Mouse (Mus musculus) layer of hippocampus, adult 11-12 months (tissue): ENCODE results near the gene Kxd1.

Experiments
- DNase-seq: peaks from one replicate; pipeline ENCODE4 v3.0.0; 2022; ENCODE audit warnings: low spot score

The Kxd1 gene

DNA sequence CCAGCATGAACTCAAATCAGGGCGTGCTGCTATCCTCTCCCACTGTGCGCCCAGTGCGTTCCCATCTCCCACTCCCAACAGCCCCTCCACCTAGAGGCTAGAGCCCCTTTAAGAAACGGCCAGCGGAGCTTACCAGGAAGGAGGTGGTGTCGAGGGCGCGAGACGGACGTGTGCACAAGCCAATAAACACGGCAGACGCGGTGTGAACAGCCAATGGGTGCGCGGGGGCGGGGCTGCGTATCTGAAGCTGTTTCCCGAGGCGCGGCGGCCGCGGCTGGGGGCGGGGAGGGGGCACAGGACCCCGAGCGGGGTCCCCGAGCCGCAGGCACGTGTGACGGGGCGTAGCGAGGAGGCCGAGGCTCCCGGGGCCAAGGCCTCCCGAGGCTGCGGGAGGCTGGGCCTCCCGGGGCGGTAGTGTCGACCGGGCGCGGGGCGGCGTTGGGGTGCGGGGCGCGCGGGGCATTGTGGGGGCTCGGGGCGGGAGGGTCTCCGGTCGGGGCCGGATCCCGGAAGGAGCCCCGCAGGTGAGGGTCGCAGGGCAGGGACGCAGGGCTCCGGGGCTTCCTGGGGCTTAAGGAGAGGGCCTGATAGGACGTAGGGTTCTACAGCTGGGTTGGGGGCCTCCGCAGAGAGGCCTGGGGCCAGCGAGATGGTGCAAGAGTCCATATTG lies at the start of gene Kxd1, which contains the start of gene Fkbp8:
Gene Kxd1 (minus strand): TSS at position 445 of the 670 bp plus-strand sequence.
Gene Fkbp8 (plus strand): TSS at position 213 of the 670 bp plus-strand sequence.
- DNase-seq = peak; percentile 99

DNA sequence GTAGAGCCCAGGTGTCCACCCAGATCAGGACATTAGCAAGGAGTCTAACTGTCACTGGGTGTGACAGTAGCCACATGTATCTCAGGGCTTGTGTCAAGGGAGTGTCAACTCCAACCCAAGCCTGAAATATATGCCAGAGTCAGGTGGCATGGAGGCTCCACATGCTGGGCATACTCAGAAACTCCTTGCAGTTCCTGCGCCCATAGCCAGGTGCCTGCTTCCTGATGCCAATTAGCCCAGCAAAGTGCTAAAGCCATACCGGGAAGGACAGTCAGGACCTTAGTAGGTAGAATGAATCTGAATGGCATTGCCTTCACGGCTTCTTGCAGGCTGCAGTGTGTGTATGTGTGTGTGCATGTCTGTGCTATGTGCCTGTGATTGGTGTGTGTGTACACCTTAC lies 49.5 kb upstream of the Kxd1 start:
- no peak for DNase-seq

DNA sequence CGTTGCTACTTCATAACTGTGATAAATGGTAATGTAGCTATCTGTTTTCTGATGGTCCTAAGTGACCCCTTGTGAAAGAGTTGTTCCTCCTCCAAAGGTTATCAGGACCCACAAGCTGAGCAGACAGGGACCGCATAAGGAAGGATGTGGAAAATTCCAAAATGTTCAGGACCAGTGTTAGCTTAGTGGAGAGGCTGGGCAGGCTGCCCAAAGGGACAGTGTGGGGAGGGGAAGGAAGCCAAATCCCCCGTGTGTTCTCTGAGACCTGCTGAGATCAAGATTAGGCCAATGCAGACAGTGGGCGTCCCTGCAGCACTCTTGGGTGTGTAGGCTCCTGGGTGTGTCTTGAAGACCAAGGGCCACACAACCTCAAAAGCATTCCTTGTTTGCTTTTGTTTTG lies 47.2 kb upstream of the Kxd1 start:
- DNase-seq = no peak

DNA sequence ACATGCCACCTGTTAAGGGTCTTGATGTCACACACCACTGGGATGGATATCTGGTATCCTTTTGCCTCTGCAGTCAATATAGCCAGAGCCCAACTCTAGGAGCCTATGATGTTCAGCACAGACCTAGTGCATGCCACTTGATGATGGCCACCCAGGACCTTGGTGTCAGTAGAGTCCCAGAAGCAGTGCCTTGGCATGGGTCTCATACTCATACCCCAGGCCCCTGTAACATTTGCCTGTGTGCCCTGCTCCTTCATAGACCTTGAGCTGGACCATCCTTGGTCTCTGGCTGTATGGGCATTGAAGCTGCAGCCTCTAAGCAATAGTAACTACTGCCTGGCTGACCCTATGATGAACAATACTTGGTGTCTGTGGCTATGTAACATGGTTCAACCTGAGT lies 46.5 kb upstream of the Kxd1 start:
- DNase-seq = no peak

DNA sequence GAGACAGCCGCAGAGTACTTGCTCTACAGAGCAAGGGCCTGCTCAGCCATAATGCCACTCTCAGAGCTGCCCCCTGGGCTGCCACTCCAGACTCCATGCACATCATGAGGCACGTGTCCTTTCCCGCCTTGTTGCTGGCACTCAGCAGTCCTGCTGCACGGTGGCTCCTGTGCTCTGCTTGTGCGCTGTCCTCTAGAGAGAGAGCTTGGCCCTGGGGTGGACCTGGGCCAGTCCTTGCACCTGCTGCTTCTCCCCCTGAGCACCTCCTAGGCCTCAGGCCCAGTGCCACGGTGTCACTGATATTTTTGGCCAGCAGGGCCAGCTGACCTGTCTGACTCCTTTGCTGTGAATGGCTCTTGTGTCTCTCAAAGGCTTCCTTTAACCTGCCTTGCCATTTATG lies 43.2 kb upstream of the Kxd1 start:
- no peak for DNase-seq

DNA sequence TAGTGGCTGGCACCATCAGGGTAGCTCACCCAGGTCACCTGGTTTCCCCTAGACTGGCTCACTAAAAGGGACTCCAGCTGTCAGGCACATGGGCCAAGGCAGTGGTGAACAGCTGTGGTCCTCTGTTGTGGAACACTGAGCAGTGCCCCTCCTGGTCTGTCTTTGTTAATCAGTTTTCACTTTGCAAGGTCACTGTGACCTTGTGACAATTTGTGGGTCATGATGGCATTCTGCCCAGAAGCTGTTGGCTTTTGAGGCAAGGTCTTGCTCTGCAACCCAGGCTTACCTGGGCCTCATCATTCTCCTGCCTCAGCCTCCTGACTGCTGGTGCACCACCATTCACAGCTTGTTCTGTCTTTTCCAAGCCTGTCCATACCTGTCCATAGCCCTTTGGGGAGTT lies 42.6 kb upstream of the Kxd1 start:
- no peak for DNase-seq

DNA sequence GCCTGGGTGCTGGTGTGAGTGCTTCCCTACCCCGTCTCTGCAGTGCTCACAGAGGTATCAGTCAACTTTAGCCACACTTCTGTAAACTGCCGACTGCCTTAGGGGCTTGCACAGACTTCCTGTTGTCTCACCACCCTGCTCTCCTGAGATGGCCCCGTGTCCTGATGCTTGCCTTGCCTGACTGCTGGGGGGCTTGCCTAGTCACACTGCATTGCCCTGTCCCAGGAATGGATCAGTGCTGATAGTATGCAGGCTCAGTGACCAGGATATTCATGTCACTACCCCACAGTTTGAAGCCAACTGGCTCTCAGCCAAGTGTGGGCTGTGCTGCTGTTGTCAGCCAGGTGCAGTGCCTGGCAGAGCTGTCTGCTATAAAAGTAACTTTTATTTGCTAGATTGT lies 37.8 kb upstream of the Kxd1 start:
- DNase-seq = no peak

DNA sequence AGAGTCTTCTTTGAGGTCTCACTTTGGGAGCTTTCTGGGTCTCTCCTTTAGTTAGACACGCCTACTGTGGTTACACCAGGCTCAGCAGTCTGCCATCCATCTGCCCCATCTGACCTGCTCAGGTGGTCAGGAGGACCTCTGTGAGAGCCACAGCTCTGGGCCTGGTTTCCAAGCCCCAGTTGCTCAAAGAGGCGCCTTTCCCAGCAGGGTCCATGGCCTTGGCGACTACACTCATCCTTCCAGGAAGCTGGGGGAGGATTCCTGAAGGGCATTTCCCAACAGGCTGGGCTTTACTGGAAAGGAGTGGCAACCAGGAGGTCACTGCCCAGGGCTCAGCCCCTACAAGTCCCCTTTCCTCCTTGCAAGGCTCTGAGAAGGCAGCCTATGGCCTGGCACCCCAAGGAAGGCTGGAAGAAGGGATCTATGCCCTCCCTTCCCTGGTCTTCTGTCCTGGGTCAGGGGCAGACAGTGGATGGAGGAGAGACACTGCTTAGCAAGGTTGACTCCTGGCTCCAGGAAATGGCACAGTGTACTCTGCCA lies 37.0 kb upstream of the Kxd1 start:
- no peak for DNase-seq

DNA sequence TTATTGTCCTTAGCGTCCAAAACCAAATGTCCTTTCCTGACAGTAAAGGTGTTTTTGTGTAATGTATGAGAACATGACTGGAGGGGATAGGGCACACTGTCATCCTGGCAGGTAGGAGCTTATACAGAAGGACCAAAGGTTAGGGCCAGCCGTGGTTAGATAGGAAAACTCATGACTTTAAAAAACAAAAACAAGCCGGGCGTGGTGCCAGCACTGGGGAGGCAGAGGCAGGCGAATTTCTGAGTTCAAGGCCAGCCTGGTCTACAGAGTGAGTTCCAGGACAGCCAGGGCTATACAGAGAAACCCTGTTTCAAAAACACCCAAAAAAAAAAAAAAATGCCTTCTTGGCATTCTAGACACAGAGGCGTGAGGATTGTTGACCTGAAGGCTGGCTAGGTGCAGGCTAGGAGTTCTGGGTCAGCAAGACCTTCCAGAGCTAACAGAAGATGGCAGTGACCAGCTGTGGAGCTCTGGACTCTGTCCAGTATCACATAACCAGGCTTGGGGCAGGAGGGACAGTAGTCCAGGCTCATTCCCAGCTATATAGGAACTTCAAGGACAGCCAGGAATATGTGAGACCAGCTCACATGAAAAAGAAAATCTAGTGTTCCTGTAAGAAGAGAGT lies 36.1 kb upstream of the Kxd1 start:
- no peak for DNase-seq

DNA sequence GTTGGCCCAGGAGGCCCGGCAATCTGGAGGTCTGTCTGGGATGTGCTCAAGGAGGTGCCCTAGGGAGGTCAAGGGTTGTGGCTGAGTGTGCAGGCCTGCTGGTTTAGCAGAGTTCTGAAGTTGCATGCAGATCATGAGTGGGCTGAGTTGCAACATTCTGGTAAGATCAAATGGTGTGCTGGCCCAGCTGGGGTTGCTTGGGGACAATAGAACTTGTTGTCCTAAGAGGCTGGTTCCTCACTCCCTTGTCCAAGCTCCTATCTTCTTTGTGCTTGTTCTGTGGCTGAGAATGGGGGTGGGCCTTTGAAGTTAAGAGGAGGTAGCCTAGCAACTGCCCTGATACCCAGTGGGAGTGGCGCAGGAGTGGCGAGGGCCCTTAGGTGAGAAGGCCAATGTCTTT lies 35.0 kb upstream of the Kxd1 start:
- DNase-seq = no peak

DNA sequence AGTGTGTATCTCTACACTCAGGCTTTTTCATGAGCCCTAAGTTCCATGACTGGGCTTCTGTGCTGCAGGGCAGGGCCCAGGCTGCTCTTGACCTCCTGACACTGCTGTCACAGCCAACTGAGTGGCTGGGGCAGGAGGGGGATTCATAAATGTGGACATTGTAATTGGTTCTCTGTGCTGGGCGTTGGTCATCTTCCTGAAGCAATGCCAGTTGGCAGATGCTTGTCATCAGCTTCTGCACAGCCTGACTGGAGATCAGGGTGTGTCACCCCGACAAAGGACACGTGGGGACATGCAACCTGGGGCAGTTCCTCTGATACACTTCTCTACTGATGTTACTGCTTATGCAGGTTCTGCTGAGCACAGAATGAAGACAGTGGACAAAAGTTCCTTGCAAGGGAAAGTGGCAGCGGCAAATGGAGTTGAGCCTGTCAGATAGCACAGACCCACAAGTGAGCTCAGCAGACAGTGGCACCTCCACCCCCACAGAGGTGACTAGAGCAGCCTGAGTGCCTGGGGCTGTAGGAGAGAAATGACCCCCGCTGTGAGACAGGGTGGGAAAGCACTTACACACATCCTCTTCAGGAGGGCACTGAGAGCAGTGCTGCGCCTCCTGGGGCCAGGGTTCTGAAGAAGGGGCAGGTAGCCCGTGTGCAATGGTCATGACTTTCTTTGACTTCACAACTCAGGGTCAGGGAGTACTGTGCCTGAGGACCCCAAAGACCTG lies 34.2 kb upstream of the Kxd1 start:
- DNase-seq = peak; percentile 67

DNA sequence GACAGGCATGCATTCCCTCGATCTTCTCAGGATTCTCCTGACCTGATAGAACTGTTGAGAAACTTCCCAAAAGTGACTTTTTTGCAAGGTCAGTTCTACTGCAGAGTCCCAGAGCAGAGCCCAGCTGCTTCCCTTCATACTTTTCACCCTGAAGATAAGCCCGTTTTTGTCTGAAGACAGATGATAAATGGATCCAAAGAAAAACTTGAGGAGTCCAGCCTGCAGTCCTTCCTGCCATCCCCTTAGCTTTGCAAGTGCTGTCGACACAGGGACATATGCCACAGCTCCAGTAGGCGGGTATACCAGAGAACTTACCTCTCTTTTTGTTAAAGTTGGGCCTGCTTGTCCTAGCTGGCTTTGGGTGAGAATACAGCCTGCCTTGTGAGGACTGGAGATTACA lies 33.6 kb upstream of the Kxd1 start:
- DNase-seq = no peak

DNA sequence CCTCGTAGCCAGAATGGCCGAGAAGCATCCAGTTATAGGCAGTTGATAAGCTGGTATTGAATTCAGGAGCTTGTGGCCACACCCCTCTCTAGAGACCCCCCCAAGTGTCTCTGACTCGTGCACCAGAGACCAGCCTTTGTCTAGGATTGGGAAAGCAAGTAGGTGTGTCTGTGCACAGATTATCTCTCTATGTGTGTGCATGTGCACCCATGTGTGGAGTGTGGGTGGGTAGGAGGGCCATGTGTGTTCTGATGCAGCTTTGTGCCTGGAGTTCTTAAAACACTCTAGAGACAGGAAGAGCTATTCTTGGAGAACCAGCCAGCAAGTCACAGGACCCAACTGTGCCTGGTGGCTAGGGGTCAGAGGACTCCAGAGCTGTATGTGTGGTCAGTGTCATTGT lies 32.8 kb upstream of the Kxd1 start:
- no peak for DNase-seq

DNA sequence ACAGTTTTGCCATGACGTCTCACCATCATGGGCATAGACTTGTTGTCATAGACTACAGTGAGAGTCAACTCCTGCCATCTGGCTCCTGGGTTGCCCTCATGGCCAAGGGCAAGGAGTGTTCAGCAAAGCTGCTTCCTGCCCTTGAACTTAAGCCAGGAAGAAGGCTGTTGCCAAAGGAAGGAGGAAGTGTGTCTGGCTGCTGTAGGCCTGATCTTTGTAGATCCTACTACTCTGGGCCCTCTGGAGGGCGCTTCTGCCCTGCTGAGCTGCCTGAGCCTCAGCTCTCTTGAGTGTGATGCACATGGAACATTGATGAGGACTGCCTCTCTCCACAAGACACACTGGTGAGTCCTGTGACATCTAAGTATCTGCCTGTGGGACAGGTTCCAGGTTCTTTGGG lies 32.3 kb upstream of the Kxd1 start:
- peak; percentile 72 for DNase-seq

DNA sequence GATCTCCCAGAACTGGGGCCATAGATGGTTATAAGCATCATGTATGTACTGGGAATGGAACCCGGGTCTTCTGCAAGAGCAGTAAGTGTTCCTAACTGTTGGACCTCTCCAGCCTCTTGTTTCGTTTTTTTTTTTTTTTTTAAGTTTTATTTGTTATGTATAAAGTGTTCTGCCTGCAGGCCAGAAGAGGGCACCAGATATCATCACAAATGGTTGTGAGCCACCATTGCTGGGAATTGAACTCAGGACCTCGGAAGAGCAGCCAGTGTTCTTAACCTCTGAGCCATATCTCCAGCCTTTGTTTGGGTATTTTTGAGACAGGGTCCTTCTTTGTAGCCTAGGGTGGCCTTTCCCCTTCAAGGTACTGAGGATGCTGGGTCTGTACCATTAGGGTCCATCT lies 31.2 kb upstream of the Kxd1 start:
- no peak for DNase-seq

DNA sequence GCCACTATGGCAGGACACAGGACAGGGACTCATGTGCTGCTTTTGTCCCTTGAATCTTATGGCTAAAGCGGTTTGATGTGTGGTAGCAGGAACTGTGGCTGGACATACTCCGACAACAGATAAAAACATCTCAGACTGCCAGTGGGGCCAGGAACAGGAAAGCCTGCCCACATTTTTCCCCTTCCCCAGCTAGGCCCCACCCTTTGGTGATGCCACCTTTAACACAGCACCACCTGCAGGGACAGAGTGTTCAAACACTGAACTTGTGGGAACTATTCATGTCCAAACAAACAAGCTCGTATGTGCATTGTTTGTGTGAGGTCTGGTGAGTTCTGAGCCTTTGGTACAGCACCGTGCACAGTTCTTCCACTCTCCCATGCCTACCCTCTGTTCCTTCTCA lies 30.6 kb upstream of the Kxd1 start:
- DNase-seq = no peak

DNA sequence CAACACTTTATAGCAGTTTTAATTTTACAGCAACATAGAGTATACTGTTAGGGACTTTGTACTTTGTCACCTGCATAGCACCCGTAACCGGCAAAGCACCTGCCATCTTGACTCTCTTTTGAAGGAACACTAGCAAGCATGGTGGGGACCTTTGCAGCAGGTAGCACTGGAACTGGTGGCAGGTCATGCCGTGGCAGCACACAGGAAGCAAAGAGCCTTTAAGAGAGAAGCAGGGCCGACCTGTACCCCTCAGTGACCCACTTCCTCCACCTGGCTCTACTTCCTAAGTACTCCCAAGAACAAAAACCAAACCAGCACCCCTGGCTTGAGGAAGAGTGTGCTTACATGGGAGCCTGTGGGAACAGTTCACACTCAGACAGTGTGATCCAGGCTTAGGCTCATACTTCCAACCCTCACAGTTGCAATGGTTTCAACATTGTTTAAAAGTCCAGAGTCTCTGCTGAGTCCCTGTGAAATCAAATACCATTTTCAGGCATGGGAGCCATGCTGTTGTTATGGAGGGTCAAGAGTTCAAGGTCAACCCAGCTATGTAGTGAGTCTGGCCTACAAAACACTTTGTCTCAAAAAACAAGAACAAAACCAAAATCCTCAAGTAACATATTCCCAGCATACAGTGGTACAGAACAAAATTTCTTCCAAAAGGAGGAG lies 27.5 kb upstream of the Kxd1 start:
- no peak for DNase-seq

DNA sequence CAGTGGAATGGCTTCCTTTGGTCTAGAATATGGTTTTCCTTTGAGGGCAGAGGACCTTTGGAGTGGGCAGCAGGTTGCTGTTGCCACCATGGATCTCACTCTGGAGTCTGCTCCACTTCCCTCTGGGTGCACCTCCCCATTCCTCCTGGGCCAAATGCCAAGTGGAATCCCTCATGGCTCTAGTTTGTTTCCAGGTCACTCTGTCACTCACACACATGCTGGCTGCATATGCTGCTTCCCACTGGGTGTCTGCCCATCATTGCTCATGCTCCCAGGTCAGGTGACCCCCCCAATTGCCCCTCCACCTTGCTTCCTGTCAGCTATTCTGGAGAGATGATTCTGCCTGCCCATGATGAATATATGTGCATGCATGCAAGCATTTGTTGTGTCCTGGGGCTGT lies 26.0 kb upstream of the Kxd1 start:
- DNase-seq = no peak

DNA sequence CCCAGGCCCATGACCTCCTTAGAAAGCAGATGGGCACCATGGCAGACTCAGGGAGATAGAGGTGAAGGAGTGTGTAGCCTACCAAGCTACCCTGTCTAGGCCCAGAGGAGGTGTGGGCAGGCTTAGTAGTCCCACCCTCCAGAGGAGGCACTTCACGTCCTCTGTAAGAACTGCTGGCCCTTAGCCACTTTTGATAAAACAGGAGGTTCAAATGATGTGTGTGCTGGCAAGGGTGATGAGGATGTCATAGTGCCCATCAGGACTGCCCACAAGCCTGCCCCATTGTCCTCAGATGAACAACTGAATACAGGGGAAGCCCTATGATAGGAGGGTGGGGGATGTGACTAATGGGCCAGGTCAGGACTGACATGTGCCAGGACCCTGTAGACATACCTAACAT lies 25.1 kb upstream of the Kxd1 start:
- DNase-seq = no peak

DNA sequence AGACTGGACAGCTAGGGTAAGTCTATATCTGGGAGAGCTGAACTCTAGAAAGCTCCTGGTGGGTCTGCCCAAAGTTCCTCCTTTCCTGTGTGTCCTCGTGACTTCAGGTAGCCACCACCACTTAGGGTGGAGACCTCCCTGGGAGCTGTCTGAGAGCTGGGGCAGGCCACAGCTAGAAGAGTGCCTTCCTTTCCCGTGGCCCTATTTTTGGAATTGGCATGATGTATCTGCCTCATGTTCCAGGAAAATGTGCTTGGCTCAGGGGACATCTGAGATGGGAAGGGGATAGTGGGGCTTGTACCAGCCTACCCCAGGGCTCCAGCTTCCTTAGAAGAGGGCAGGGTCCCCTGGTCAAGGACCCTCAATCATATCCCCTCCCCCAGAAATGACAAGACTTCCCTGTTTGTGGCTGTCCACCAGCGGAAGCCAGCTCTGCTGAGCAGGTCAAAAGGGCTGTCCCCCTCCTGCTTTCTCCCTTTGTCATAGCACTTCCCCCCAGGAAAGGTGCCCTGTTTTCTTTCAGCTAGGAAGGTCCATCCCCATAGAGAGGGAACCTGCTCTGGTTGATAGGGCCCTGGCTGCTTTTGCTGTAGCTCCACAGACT lies 23.9 kb upstream of the Kxd1 start:
- no peak for DNase-seq

DNA sequence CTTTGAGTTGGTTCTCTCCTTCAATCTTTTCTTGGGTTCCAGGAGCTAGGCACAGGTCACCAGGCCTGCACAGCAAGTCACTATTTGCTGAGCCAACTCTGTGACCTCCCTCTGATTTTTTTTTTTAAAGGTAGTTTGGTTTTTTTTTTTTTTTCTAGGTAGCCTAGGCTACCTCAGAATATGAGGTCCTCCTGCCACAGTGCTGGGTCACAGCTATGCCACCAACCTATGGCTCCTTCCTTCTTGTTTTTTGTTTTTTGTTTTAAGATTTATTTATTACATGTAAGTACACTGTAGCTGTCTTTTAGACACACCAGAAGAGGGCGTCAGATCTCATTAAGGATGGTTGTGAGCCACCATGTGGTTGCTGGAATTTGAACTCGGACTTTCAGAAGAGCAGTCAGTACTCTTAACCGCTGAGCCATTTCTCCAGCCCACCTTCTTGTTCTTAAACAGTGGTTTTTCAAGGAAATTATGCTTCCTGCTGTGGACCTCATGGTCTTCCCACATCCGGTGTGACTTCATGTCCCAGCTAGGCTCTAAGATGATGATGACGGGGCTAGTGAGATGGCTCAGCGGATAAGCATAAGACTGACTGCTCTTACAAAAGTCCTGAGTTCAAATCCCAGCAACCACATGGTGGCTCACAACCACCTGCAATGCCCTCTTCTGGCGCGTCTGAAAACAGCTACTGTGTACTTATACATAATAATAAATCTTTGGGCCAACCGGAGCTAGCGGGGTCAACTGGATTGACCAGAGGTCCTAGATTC lies 21.8 kb upstream of the Kxd1 start:
- no peak for DNase-seq
